Comparison of ENCODE assay signal across 8 mouse cellular contexts in genomic region chr8:117498179-117498914, GRCm38 (mm10). TPM values are rescaled to one million over a fixed set of nuclear protein-coding genes. Genes with fewer than 3 reads are reported as not detected.
DNase-seq lines count a peak whose midpoint lies in the region; ATAC-seq and TF ChIP-seq lines count a peak whose summit lies in the region.

Plcg2 (plus strand) TSS chr8:117498291.

- H3K27me3 ChIP-seq in small intestine, adult 2 months (ENCODE audit: control insufficient read depth, insufficient read depth, low read length) = no peaks in the 10 kb centered on the region

- H3K4me3 ChIP-seq in small intestine, adult 2 months (ENCODE audit: low read depth, low read length) = peak within 1 kb of the TSS; percentile 90

- under 1% methylated on average over 62 of the region's 62 CpGs for WGBS in large intestine, adult 2 months
- 1% methylated on average over 62 of the region's 62 CpGs for WGBS in small intestine, adult 2 months

- peak within 1 kb of the TSS; percentile 40; the same call in 1 of the 2 replicates for H3K27ac ChIP-seq in small intestine, adult 2 months (ENCODE audit: insufficient read depth, low read depth, low read length)

- DNase-seq in urinary bladder, adult 18-20 months (ENCODE audit: low spot score in 2 of 2) = peak; percentile 21 to 50
- no peak for DNase-seq in urinary bladder, postnatal 10 days (ENCODE audit: low spot score)
- peak; percentile 24 for DNase-seq in heart, postnatal 25 days (ENCODE audit: low spot score)
- no peak for DNase-seq in large intestine, adult 2 months (ENCODE audit: low read depth, low spot score)

- intact Hi-C loops in heart, postnatal 25 days (cut with DNase I) = no loop called here

- ATAC-seq in erythroblast, adult 5-6 weeks (replicated peaks; ENCODE audit: low FRiP score, poor library complexity, severe bottlenecking) = no peak
- ATAC-seq in megakaryocyte progenitor cell, adult 5-6 weeks (replicated peaks; ENCODE audit: poor library complexity) = peak; percentile 69
- no peak for ATAC-seq in erythroid progenitor cell, adult 5-6 weeks (replicated peaks; ENCODE audit: low FRiP score, poor library complexity, severe bottlenecking)

- TF ChIP-seq CTCF in small intestine, adult 2 months (IDR thresholded peaks at IDR 0.05; ENCODE audit: extremely low read depth, insufficient read length, insufficient replicate concordance, low read depth, low read length) = no peak

- no peaks in the 10 kb centered on the region for H3K36me3 ChIP-seq in small intestine, adult 2 months (ENCODE audit: control insufficient read depth, insufficient read depth, low read length)

- H3K4me1 ChIP-seq in small intestine, adult 2 months (ENCODE audit: control insufficient read depth, insufficient read depth, insufficient read length, low read length) = peaks cover 17% of the 10 kb centered on the region

- peak; percentile 43; the same call in 1 of the 2 replicates for TF ChIP-seq POLR2A in small intestine, adult 2 months (IDR thresholded peaks at IDR 0.05; ENCODE audit: low read depth, low read length)

RNA-seq across cellular contexts. Expression of gene Plcg2, which starts in this region (rescaled TPM):
- 16.1 and 19.6 TPM in 2 replicates for total RNA-seq in erythroblast, adult 5-6 weeks (2015; ENCODE audit: low replicate concordance)
- 19.0 and 19.8 TPM in 2 replicates for total RNA-seq in erythroblast, adult 5-6 weeks (2017; ENCODE audit: low replicate concordance)
- total RNA-seq in heart, postnatal 25 days (2021) = 1 to 10 TPM; 6.2 to 6.7 TPM
- polyA plus RNA-seq in large intestine, adult 2 months (2012; rRNA removed) = 13.2 and 16.7 TPM in 2 replicates
- 47.8 and 52.7 TPM in 2 replicates for total RNA-seq in megakaryocyte progenitor cell, adult 5-6 weeks (2015)
- total RNA-seq in megakaryocyte progenitor cell, adult 5-6 weeks (2017) = 72.8 and 72.9 TPM in 2 replicates
- polyA plus RNA-seq in small intestine, adult 2 months (2012; rRNA removed) = 8.1 and 14.6 TPM in 2 replicates
- 5.4 and 16.8 TPM in 2 replicates for total RNA-seq in erythroid progenitor cell, adult 5-6 weeks (2015; ENCODE audit: low replicate concordance)
- 8.5 and 13.3 TPM in 2 replicates for total RNA-seq in erythroid progenitor cell, adult 5-6 weeks (2017; ENCODE audit: low replicate concordance)

Comparison
In these comparisons a context has a peak if more than half of its experiments do, and no peak if none do; other contexts are left out.
1. DNase-seq: peak in urinary bladder, adult 18-20 months (2 of 2) and heart, postnatal 25 days (single experiment); none in urinary bladder, postnatal 10 days (single experiment) and large intestine, adult 2 months (single experiment).